Mouse (Mus musculus): ENCODE results near the gene Antxr1. TPM values are rescaled to one million over a fixed set of nuclear protein-coding genes. Genes with fewer than 3 reads are reported as not detected.

Gene Antxr1
- under 1 TPM; 0.11 to 0.18 TPM for total RNA-seq (2023)

DNA sequence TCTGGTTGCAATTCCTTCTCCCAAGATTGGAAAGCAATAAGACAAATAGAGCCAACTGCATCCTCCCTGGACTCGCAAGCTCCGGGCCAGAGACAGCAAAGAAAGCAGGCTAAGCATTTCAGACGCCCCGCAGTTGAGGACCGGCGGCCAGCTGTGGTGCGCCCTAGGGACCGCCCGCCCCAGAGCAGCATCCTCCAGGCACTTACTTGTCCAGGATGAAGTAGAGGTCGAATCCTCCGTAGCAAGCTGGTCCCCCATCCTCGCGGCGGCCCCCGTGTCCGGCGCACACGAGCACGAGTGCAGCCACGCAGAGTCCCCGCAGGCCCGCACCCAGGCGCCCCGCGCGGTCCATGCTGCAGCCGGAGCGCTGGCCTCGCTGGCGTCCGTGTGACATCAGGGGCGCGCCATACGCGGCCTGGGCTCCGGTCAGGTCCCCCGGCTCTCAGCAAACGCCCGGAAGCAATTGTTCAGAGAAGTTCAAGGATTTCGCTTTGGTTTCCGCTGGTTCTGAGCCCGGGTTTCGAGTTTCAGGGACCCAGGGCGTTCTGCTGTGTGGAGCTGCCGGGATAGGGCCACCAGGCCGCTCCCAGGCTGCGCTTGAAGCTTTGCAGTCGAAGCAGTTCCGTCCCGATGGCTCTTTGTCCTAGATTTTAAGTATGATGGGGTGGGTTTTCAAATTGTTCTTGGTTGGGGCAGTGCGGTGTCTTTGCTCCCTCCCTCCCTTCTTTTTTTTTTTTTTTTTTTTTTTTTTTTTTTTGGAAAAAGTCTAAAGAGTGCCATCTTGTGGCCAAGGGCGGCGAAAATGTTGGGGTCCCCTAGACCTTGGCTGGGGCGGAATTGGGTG, at the start of gene Antxr1:
TSS of gene Antxr1 (minus strand) at position 731 of the 844 bp plus-strand sequence.

DNA sequence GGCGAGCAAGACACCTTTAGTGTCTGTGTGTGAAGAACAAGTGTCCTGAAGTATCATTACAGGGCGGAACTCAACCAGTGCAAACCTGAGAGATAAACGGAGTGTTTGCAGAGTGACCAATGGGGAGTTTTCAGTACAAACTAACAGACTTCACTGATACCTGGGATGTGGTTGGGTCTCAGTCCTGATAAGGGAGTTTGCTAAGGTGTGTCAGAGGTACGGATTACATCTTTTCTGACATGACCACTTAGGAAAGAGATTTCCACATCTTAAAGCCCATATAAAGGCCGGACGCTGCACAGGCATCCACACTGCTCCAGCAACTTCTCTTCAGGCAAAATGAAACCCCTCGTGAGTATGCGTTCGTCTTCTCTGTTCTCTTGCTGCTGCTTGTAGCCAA, 37.4 kb upstream of the Antxr1 start, which contains the start of gene Gkn2:
TSS of gene Gkn2 (plus strand) at position 301 of the 400 bp plus-strand sequence.

DNA sequence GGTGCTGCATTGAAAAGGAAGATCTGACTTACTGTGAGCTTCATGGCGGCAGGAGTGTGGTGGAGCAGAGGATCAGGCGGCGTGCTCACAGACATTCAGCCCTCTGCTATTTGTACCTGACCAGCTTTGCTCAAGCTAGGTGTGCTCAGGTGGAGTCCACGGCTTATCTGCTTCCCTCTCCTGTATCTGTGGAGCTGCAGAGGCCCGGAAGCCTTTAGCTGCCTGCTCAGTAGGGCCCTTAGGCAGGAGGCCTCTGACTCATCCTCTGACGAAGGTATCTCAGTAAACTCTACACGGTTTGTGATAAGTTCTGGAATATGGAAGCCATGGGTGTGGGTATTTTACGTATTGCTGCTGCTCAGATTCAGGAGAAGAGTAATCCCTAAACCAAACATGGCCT, 15.2 kb upstream of the Antxr1 start, which contains the start of gene Gkn1:
TSS of gene Gkn1 (minus strand) at position 114 of the 400 bp plus-strand sequence.

DNA sequence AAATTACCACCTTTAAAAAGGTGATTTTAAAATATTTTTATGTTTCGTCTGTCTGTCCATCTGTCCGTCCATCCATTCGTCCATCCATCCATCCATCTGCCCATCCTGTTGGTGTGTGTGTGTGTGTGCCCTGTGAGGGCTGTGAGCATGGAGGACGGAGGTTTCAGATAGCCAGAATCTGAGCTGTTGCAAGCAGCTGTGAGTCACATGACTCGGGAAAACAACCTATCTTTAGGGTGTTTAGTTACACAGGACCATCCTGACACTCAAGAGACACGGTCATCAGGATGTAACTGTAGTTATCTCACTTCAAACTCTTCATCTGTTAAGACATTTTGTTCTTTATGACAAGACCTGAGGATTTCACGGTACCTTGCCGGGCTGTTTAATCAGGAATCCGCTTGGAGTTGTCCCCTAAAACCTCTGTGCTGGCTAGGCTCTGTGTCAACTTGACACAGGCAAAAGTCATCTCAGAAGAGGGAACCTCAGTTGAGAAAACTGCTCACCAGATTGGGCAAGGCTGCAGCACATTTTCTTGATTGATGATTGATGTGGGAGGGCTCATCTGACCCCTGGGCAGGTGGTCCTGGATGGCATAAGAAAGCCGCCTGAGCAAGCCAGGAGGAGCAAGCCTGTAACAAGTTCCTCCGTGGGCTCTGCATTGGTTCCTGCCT, 231.4 kb downstream of the Antxr1 start, which contains the start of gene D6Ertd527e:
TSS of gene D6Ertd527e (plus strand) at position 624 of the 674 bp plus-strand sequence.

Other genes starting within 250 kb of the Antxr1 start
- gene D6Ertd527e, start 231.1 kb downstream of the Antxr1 start, total RNA-seq (2023) = under 1 TPM in 1 of 2 experiments, not detected in 1; 0.26 TPM
- not detected for gene Gkn1, start 15.1 kb upstream of the Antxr1 start, total RNA-seq (2023)
- not detected for gene Gkn2, start 37.5 kb upstream of the Antxr1 start, total RNA-seq (2023)
- gene Gkn3, start 53.1 kb upstream of the Antxr1 start, total RNA-seq (2023) = not detected
- gene Bmp10, start 93.2 kb upstream of the Antxr1 start, total RNA-seq (2023) = not detected
- 10 to 100 TPM; 84.1 to 99.8 TPM for gene Arhgap25, start 197.4 kb upstream of the Antxr1 start, total RNA-seq (2023)

Measured in neutrophil, adult 83 days (primary cell).